Mouse (Mus musculus): ENCODE measurements around the gene Kif6.

DNA sequence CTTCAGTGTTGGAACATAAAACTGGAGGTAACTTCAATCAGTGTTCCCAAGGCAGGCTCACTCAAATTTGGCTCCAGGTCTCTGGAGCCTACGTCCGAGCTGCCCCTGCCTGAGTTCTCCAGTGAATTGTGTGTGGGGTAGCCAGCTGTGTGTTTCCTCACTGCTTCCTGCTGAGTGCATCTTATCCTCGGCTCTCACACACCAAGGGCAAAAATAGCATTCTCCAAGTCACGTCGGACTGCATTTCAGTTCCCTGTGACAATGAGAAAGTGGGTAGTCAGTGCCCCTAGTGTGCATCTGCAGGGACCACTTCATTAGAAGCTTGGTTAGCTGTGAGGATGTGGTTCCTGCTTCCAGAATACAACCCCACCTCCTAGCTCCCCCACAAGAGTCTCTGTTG, 222.5 kb downstream of the Kif6 start:
- no peak for TF ChIP-seq MAFK (IDR thresholded peaks at IDR 0.05; ENCODE audit: insufficient read depth, low read depth, low read length)
- TF ChIP-seq CHD2 (IDR thresholded peaks at IDR 0.05; ENCODE audit: low read depth, low read length), result no peak

Measured in ES-E14 (cell line).